Mouse (Mus musculus) natural killer cell, adult 2 months (primary cell): ENCODE results near the gene Mamdc4.
"Not testable (repeated sequence)": the region's sequence is repeated elsewhere in the genome, so short reads cannot be mapped to it uniquely, and the experiment has no call there.

Source experiments
- DNase-seq, 2 experiments: peaks; one replicate each; pipeline ENCODE4 v3.0.0; 2022; ENCODE audit warnings: low spot score in 2 of 2

The Mamdc4 gene

GRCm38 (mm10) chr2:25560551-25560950 is 14.1 kb downstream of the Mamdc4 start:
- DNase-seq: no peak

- no peak for DNase-seq
Observed at GRCm38 (mm10) chr2:25558774-25559173, 15.9 kb downstream of the Mamdc4 start.

GRCm38 (mm10) chr2:25557964-25558360 is 16.7 kb downstream of the Mamdc4 start:
- DNase-seq: no peak

- peak; percentile 85 to 87 for DNase-seq
Observed at GRCm38 (mm10) chr2:25557221-25557963, 17.3 kb downstream of the Mamdc4 start, which contains the start of gene Edf1. Edf1 (plus strand) TSS chr2:25557847.

- DNase-seq: no peak
Observed at GRCm38 (mm10) chr2:25556296-25556695, 18.3 kb downstream of the Mamdc4 start.

- DNase-seq: not testable (repeated sequence)
Observed at GRCm38 (mm10) chr2:25555479-25555878, 19.2 kb downstream of the Mamdc4 start.

- not testable (repeated sequence) for DNase-seq
Observed at GRCm38 (mm10) chr2:25553171-25553786, 21.4 kb downstream of the Mamdc4 start.

- DNase-seq: peak; percentile 19 to 45
Observed at GRCm38 (mm10) chr2:25551186-25551585, 23.5 kb downstream of the Mamdc4 start.

GRCm38 (mm10) chr2:25549021-25549991 is 25.3 kb downstream of the Mamdc4 start:
- DNase-seq: peak; percentile 86 to 88

- peak; percentile 98 for DNase-seq
Observed at GRCm38 (mm10) chr2:25546811-25547491, 27.7 kb downstream of the Mamdc4 start, which contains the start of gene Traf2. Traf2 (minus strand) TSS chr2:25546940.

- DNase-seq: no peak
Observed at GRCm38 (mm10) chr2:25545996-25546810, 28.4 kb downstream of the Mamdc4 start.

GRCm38 (mm10) chr2:25541644-25542367 is 32.8 kb downstream of the Mamdc4 start:
- DNase-seq: no peak

- no peak for DNase-seq
Observed at GRCm38 (mm10) chr2:25540541-25540948, 34.1 kb downstream of the Mamdc4 start.

GRCm38 (mm10) chr2:25536531-25536930 is 38.1 kb downstream of the Mamdc4 start:
- DNase-seq: no peak

- DNase-seq: no peak
Observed at GRCm38 (mm10) chr2:25534866-25535182, 39.8 kb downstream of the Mamdc4 start.

- peak; percentile 87 for DNase-seq
Observed at GRCm38 (mm10) chr2:25534178-25534865, 40.3 kb downstream of the Mamdc4 start.

GRCm38 (mm10) chr2:25533707-25534106 is 40.9 kb downstream of the Mamdc4 start:
- no peak for DNase-seq

GRCm38 (mm10) chr2:25526510-25527302 is 47.9 kb downstream of the Mamdc4 start:
- no peak for DNase-seq
